Mouse (Mus musculus): Measurements from ENCODE around the gene Lpcat3. TPM values are rescaled to one million over a fixed set of nuclear protein-coding genes. Genes with fewer than 3 reads are reported as not detected.

The Lpcat3 gene
- polyA plus RNA-seq, 1 experiment from 2014 or later, result 53.8 TPM

GRCm38 (mm10) chr6:124753861-124754260 lies 91.0 kb downstream of the Lpcat3 start:
- 85% methylated on average over 2 of the region's 2 CpGs for WGBS
- no peak for DNase-seq (ENCODE audit: low spot score)
- Histone ChIP-seq H3K4me3 (no peak overlapping the region), H3K27ac (no peak overlapping the region), H3K27me3 (ENCODE audit: insufficient read depth, poor library complexity, severe bottlenecking) (no peaks in the 10 kb centered on the region), H3K36me3 (peaks cover 10% of the 10 kb centered on the region), H3K4me1 (peaks cover 43% of the 10 kb centered on the region), H3K9me3 (no peaks in the 10 kb centered on the region)

MicroRNAs within 50 kb of the gene (microRNA counts, 519-probe panel; counts per million panel counts)
- not detected for microRNA mmu-miR-141
- 5,584 counts per million, percentile 50 among the panel's probes with 10 or more counts for microRNA mmu-miR-200c

Small RNAs within 50 kb of the gene (microRNA-seq; reads per million reads assigned to microRNA genes)
- 60.4 reads per million, percentile 45 among the genes with 10 or more reads in this experiment for gene Mir141
- gene Mir200c, result 479 reads per million, percentile 72 among the genes with 10 or more reads in this experiment

Other genes with a start within 250 kb of the Lpcat3 start
- gene Pex5, start 248.0 kb upstream of the Lpcat3 start, polyA plus RNA-seq (2016; fragmentation: Nextera tagmentation; extraction: Ambion mirVana), result 25.5 and 31.9 TPM in 2 replicates
- gene Clstn3, start 198.2 kb upstream of the Lpcat3 start, polyA plus RNA-seq (2016; fragmentation: Nextera tagmentation; extraction: Ambion mirVana), result 1.3 and 3.3 TPM in 2 replicates
- gene C1rl, start 169.9 kb upstream of the Lpcat3 start, polyA plus RNA-seq (2016; fragmentation: Nextera tagmentation; extraction: Ambion mirVana), result 0.39 and 0.83 TPM in 2 replicates
- gene C1ra, start 150.6 kb upstream of the Lpcat3 start, polyA plus RNA-seq (2016; fragmentation: Nextera tagmentation; extraction: Ambion mirVana), result 0.05 and 0.31 TPM in 2 replicates
- 0.34 and 2.2 TPM in 2 replicates for gene C1s1, start 120.7 kb upstream of the Lpcat3 start, polyA plus RNA-seq (2016; fragmentation: Nextera tagmentation; extraction: Ambion mirVana)
- not detected in 2 replicates for gene C1rb, start 92.7 kb upstream of the Lpcat3 start, polyA plus RNA-seq (2016; fragmentation: Nextera tagmentation; extraction: Ambion mirVana)
- 0.06 TPM in 1 of 2 replicates, not detected in the other for gene C1s2, start 26.9 kb upstream of the Lpcat3 start, polyA plus RNA-seq (2016; fragmentation: Nextera tagmentation; extraction: Ambion mirVana)
- 162 and 216 TPM in 2 replicates for gene Emg1, start 49.2 kb downstream of the Lpcat3 start, polyA plus RNA-seq (2016; fragmentation: Nextera tagmentation; extraction: Ambion mirVana)
- gene Phb2, start 49.3 kb downstream of the Lpcat3 start, polyA plus RNA-seq (2016; fragmentation: Nextera tagmentation; extraction: Ambion mirVana), result 438 and 483 TPM in 2 replicates
- gene Ptpn6, start 75.7 kb downstream of the Lpcat3 start, polyA plus RNA-seq (2016; fragmentation: Nextera tagmentation; extraction: Ambion mirVana), result 5.9 and 8.6 TPM in 2 replicates
- 297 and 301 TPM in 2 replicates for gene Grcc10, start 78.3 kb downstream of the Lpcat3 start, polyA plus RNA-seq (2016; fragmentation: Nextera tagmentation; extraction: Ambion mirVana)
- not detected in 2 replicates for gene Gm45234, start 93.0 kb downstream of the Lpcat3 start, polyA plus RNA-seq (2016; fragmentation: Nextera tagmentation; extraction: Ambion mirVana)
- gene Atn1, start 93.5 kb downstream of the Lpcat3 start, polyA plus RNA-seq (2016; fragmentation: Nextera tagmentation; extraction: Ambion mirVana), result 7.4 and 11.4 TPM in 2 replicates
- gene Eno2, start 106.6 kb downstream of the Lpcat3 start, polyA plus RNA-seq (2016; fragmentation: Nextera tagmentation; extraction: Ambion mirVana), result 4.5 and 4.8 TPM in 2 replicates
- gene Lrrc23, start 116.7 kb downstream of the Lpcat3 start, polyA plus RNA-seq (2016; fragmentation: Nextera tagmentation; extraction: Ambion mirVana), result 0.17 and 0.26 TPM in 2 replicates
- gene Spsb2, start 145.6 kb downstream of the Lpcat3 start, polyA plus RNA-seq (2016; fragmentation: Nextera tagmentation; extraction: Ambion mirVana), result 8.5 and 9.3 TPM in 2 replicates
- gene Tpi1, start 151.3 kb downstream of the Lpcat3 start, polyA plus RNA-seq (2016; fragmentation: Nextera tagmentation; extraction: Ambion mirVana), result 1,456 and 1,625 TPM in 2 replicates
- 145 and 151 TPM in 2 replicates for gene Usp5, start 166.5 kb downstream of the Lpcat3 start, polyA plus RNA-seq (2016; fragmentation: Nextera tagmentation; extraction: Ambion mirVana)
- gene Cdca3, start 166.5 kb downstream of the Lpcat3 start, polyA plus RNA-seq (2016; fragmentation: Nextera tagmentation; extraction: Ambion mirVana), result 150 and 179 TPM in 2 replicates
- 2.4 and 5.2 TPM in 2 replicates for gene Gnb3, start 177.2 kb downstream of the Lpcat3 start, polyA plus RNA-seq (2016; fragmentation: Nextera tagmentation; extraction: Ambion mirVana)
- 10.7 and 13.4 TPM in 2 replicates for gene P3h3, start 194.7 kb downstream of the Lpcat3 start, polyA plus RNA-seq (2016; fragmentation: Nextera tagmentation; extraction: Ambion mirVana)
- gene Gpr162, start 201.0 kb downstream of the Lpcat3 start, polyA plus RNA-seq (2016; fragmentation: Nextera tagmentation; extraction: Ambion mirVana), result 1.1 and 1.2 TPM in 2 replicates
- 0.05 TPM in 1 of 2 replicates, not detected in the other for gene Cd4, start 225.2 kb downstream of the Lpcat3 start, polyA plus RNA-seq (2016; fragmentation: Nextera tagmentation; extraction: Ambion mirVana)
- gene Lag3, start 248.7 kb downstream of the Lpcat3 start, polyA plus RNA-seq (2016; fragmentation: Nextera tagmentation; extraction: Ambion mirVana), result 1.2 and 2.8 TPM in 2 replicates